Mouse (Mus musculus) liver, adult 2 months (tissue): Measurements from ENCODE around the gene N4bp2l2.

Experiments
- CTCF ChIP-seq: fragments of 200-500 bp; IDR thresholded peaks from 2 replicates; pipeline ENCODE4 v1.5.1; 2011; ENCODE audit warnings: low read depth, low read length, control low read depth
- POLR2A ChIP-seq: fragments of 200-500 bp; IDR thresholded peaks from 2 replicates; pipeline ENCODE4 v1.6.1; 2011; ENCODE audit warnings: low read length, control low read depth; ENCODE audit not compliant: insufficient read depth; ENCODE audit errors: extremely low read depth

GRCm38 (mm10) chr5:150574885-150575284 is 91.1 kb downstream of the N4bp2l2 start:
- TF ChIP-seq CTCF (no peak), POLR2A (no peak)
